Mouse (Mus musculus): ENCODE measurements around the gene Itpr3. TPM values are rescaled to one million over a fixed set of nuclear protein-coding genes. Genes with fewer than 3 reads are reported as not detected.

The Itpr3 gene
- polyA plus RNA-seq, 1 experiment from 2014 or later, result 0.73 TPM

- Histone ChIP-seq H3K27ac (ENCODE audit: low read length) (no peak overlapping the region), H3K4me2 (ENCODE audit: low read length) (no peak overlapping the region), H3K36me3 (ENCODE audit: control insufficient read depth, insufficient read depth, low read length) (peaks cover 23% of the 10 kb centered on the region), H3K4me3 (ENCODE audit: low read depth, low read length) (no peak overlapping the region), H3K27me3 (ENCODE audit: control insufficient read depth, insufficient read depth, low read depth, low read length) (no peaks in the 10 kb centered on the region), H3K9ac (ENCODE audit: low read depth, low read length) (no peak overlapping the region), H3K4me1 (ENCODE audit: control insufficient read depth, insufficient read depth, low read length) (peaks cover 12% of the 10 kb centered on the region), H3K9me3 (replicated peaks; ENCODE audit: control insufficient read depth, low read length, poor library complexity, severe bottlenecking) (no peaks in the 10 kb centered on the region)
- no peak for ATAC-seq
- WGBS, result 93% methylated on average over 9 of the region's 9 CpGs
Measured at GRCm38 (mm10) chr17:27021736-27022135, 35.4 kb upstream of the Itpr3 start.

DNA sequence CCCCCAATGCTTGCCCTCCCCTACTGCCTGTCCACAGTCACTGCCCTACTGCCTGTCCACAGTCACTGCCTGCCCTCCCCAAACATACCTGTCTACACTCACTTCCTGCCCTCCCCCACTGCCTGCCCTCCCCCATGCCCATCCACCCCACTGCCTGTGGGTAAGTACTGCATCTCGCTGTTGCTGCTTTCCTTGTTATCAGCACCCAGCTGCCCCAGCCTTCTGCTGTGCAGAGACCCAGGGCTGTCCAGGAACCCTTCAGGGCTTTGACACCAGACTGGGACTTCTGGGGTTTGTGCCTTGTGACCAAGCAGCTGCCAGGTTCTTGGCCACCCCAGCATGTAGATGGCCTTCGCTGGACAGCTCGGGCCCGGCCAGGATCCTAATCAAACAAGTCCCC is 33.8 kb upstream of the Itpr3 start:
- ATAC-seq, result no peak
- no peak overlapping the region for H3K4me3 ChIP-seq (ENCODE audit: low read depth, low read length)
- peaks cover 15% of the 10 kb centered on the region for H3K4me1 ChIP-seq (ENCODE audit: control insufficient read depth, insufficient read depth, low read length)
- no peak overlapping the region for H3K9ac ChIP-seq (ENCODE audit: low read depth, low read length)
- H3K27ac ChIP-seq (ENCODE audit: low read length), result no peak overlapping the region
- H3K4me2 ChIP-seq (ENCODE audit: low read length), result no peak overlapping the region
- WGBS, result 86% methylated on average over 4 of the region's 4 CpGs
- H3K9me3 ChIP-seq (replicated peaks; ENCODE audit: control insufficient read depth, low read length, poor library complexity, severe bottlenecking), result no peaks in the 10 kb centered on the region
- no peaks in the 10 kb centered on the region for H3K27me3 ChIP-seq (ENCODE audit: control insufficient read depth, insufficient read depth, low read depth, low read length)
- peaks cover 23% of the 10 kb centered on the region for H3K36me3 ChIP-seq (ENCODE audit: control insufficient read depth, insufficient read depth, low read length)

DNA sequence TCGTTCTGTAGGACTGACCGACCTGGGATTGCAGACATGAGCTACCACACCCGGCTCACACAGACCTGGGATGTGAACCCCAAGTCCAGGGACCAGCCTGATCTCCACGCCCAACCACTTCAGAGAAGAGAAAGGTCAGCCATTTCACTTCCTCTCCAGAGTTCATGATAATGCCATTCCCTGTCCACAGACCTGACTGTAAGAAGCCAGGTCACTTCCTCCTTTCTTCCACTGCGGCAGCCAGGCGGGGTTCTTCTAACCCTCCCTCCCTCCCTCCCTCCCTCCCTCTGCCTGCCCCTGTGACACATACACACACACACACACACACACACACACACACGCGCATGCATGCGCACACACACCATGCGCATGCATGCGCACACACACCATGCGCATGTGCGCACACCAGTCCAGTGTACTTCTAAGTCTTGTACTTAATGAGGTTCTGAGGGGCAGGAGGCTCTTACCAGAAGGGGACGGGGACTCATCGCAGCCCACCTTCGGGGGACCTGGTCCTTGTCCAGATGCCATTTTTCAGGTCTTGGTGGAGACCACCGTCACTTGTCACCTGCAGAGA is 31.7 kb upstream of the Itpr3 start:
- ATAC-seq, result no peak
- Histone ChIP-seq H3K4me3 (ENCODE audit: low read depth, low read length) (no peak overlapping the region), H3K27ac (ENCODE audit: low read length) (no peak overlapping the region), H3K4me2 (ENCODE audit: low read length) (no peak overlapping the region), H3K36me3 (ENCODE audit: control insufficient read depth, insufficient read depth, low read length) (peaks cover 20% of the 10 kb centered on the region), H3K27me3 (ENCODE audit: control insufficient read depth, insufficient read depth, low read depth, low read length) (no peaks in the 10 kb centered on the region), H3K9ac (ENCODE audit: low read depth, low read length) (no peak overlapping the region), H3K4me1 (ENCODE audit: control insufficient read depth, insufficient read depth, low read length) (peaks cover 16% of the 10 kb centered on the region), H3K9me3 (replicated peaks; ENCODE audit: control insufficient read depth, low read length, poor library complexity, severe bottlenecking) (no peaks in the 10 kb centered on the region)
- 97% methylated on average over 17 of the region's 17 CpGs for WGBS

- WGBS, result 88% methylated on average over 3 of the region's 3 CpGs
- Histone ChIP-seq H3K4me1 (ENCODE audit: control insufficient read depth, insufficient read depth, low read length) (peaks cover 16% of the 10 kb centered on the region), H3K36me3 (ENCODE audit: control insufficient read depth, insufficient read depth, low read length) (peaks cover 20% of the 10 kb centered on the region), H3K27ac (ENCODE audit: low read length) (no peak overlapping the region), H3K27me3 (ENCODE audit: control insufficient read depth, insufficient read depth, low read depth, low read length) (no peaks in the 10 kb centered on the region), H3K9ac (ENCODE audit: low read depth, low read length) (no peak overlapping the region), H3K9me3 (replicated peaks; ENCODE audit: control insufficient read depth, low read length, poor library complexity, severe bottlenecking) (no peaks in the 10 kb centered on the region), H3K4me3 (ENCODE audit: low read depth, low read length) (no peak overlapping the region), H3K4me2 (ENCODE audit: low read length) (no peak overlapping the region)
- no peak for ATAC-seq
Measured at GRCm38 (mm10) chr17:27025951-27026350, 31.2 kb upstream of the Itpr3 start.

DNA sequence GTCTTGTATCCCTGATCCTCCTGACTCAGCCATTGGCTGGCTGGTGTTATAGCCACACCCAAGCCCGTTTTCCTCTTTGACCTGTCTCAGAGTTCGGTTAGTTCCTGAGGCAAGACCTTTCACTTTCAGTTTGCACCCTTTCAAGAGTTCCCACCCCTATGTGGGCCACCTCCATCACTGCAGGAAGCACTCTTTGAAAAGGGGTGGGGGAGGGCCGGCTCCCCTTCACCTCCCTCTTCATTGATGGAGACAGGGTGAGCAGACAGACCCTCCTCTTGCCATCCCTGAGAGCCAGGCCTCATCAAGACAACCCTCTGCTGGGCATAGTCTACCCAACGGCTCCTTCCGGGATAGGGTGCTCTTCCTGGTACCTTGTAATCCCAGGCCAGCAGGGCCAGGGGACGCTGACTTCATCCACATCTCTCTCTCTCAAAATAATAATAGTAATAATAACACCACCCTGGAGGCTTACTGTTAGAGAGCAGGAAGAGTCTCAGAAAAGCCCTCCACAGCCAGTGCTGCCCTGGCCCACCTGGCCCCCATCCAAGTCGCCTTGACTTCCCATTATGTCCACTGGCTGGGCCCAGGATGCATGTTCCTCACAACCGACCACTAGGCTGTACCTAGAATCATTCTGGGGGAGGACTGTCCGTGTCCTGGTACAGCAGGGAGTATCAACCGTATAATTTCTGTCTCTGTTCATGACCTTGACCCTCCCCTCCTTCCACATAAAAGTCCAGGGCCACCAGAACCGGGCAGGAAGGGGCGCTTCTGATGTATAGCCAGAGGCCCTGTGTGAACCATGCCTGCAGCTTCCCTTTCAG is 29.4 kb upstream of the Itpr3 start:
- Histone ChIP-seq H3K9me3 (replicated peaks; ENCODE audit: control insufficient read depth, low read length, poor library complexity, severe bottlenecking) (no peaks in the 10 kb centered on the region), H3K27me3 (ENCODE audit: control insufficient read depth, insufficient read depth, low read depth, low read length) (no peaks in the 10 kb centered on the region), H3K36me3 (ENCODE audit: control insufficient read depth, insufficient read depth, low read length) (peaks cover 9% of the 10 kb centered on the region), H3K9ac (ENCODE audit: low read depth, low read length) (peak overlapping the region; percentile 90), H3K4me2 (ENCODE audit: low read length) (peak overlapping the region; percentile 56), H3K4me1 (ENCODE audit: control insufficient read depth, insufficient read depth, low read length) (peaks cover 16% of the 10 kb centered on the region), H3K4me3 (ENCODE audit: low read depth, low read length) (peak overlapping the region; percentile 63), H3K27ac (ENCODE audit: low read length) (peak overlapping the region; percentile 77)
- peak; percentile 26 for ATAC-seq
- 42% methylated on average over 12 of the region's 12 CpGs for WGBS

DNA sequence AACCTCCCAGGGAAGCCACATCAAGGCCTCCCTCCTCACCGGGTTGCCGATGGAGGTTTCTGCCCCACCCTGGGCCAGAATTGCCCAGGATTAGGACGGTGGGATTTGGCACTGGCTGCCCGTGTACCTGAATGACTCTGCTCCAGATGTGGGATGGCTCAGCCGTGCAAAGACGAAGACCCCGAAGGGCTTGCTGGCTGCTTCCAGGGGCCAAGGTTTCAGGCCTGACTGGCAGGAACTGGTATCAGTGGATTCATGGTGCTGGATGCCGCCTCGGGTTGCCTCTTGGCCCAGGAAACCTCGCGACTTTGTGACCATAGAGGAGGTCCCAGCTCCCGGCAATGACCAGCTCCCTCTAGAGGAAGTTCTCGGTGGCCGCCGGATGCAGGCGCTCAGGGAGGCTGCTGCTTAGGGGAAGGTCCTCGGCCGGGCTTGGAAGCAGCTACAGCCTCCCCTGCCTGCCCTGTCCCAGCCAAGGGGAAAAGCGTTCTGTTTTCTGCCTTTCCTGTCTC is 28.8 kb upstream of the Itpr3 start:
- no peaks in the 10 kb centered on the region for H3K27me3 ChIP-seq (ENCODE audit: control insufficient read depth, insufficient read depth, low read depth, low read length)
- peak overlapping the region; percentile 77 for H3K27ac ChIP-seq (ENCODE audit: low read length)
- no peaks in the 10 kb centered on the region for H3K9me3 ChIP-seq (replicated peaks; ENCODE audit: control insufficient read depth, low read length, poor library complexity, severe bottlenecking)
- WGBS, result under 1% methylated on average over 19 of the region's 19 CpGs
- H3K4me3 ChIP-seq (ENCODE audit: low read depth, low read length), result peak overlapping the region; percentile 63
- peak overlapping the region; percentile 90 for H3K9ac ChIP-seq (ENCODE audit: low read depth, low read length)
- peaks cover 9% of the 10 kb centered on the region for H3K36me3 ChIP-seq (ENCODE audit: control insufficient read depth, insufficient read depth, low read length)
- peak; percentile 84 for ATAC-seq
- peaks cover 16% of the 10 kb centered on the region for H3K4me1 ChIP-seq (ENCODE audit: control insufficient read depth, insufficient read depth, low read length)
- H3K4me2 ChIP-seq (ENCODE audit: low read length), result peak overlapping the region; percentile 56

GRCm38 (mm10) chr17:27028909-27029308 is 28.2 kb upstream of the Itpr3 start, which contains the start of gene Bak1:
Bak1 (minus strand) TSS chr17:27029009.
- H3K9ac ChIP-seq (ENCODE audit: low read depth, low read length), result peak within 1 kb of the TSS; percentile 90
- H3K9me3 ChIP-seq (replicated peaks; ENCODE audit: control insufficient read depth, low read length, poor library complexity, severe bottlenecking), result no peaks in the 10 kb centered on the region
- ATAC-seq, result no peak; the same call in 1 of the 2 replicates
- H3K4me2 ChIP-seq (ENCODE audit: low read length), result peak within 1 kb of the TSS; percentile 56
- peak within 1 kb of the TSS; percentile 63 for H3K4me3 ChIP-seq (ENCODE audit: low read depth, low read length)
- no peaks in the 10 kb centered on the region for H3K27me3 ChIP-seq (ENCODE audit: control insufficient read depth, insufficient read depth, low read depth, low read length)
- peaks cover 16% of the 10 kb centered on the region for H3K4me1 ChIP-seq (ENCODE audit: control insufficient read depth, insufficient read depth, low read length)
- H3K27ac ChIP-seq (ENCODE audit: low read length), result peak within 1 kb of the TSS; percentile 77
- peaks cover 9% of the 10 kb centered on the region for H3K36me3 ChIP-seq (ENCODE audit: control insufficient read depth, insufficient read depth, low read length)
- WGBS, result 60% methylated on average over 1 of the region's 4 CpGs

- Histone ChIP-seq H3K9me3 (replicated peaks; ENCODE audit: control insufficient read depth, low read length, poor library complexity, severe bottlenecking) (no peaks in the 10 kb centered on the region), H3K4me2 (ENCODE audit: low read length) (no peak overlapping the region), H3K27ac (ENCODE audit: low read length) (no peak overlapping the region), H3K27me3 (ENCODE audit: control insufficient read depth, insufficient read depth, low read depth, low read length) (no peaks in the 10 kb centered on the region), H3K4me3 (ENCODE audit: low read depth, low read length) (no peak overlapping the region), H3K4me1 (ENCODE audit: control insufficient read depth, insufficient read depth, low read length) (peaks cover 16% of the 10 kb centered on the region), H3K36me3 (ENCODE audit: control insufficient read depth, insufficient read depth, low read length) (peaks cover 9% of the 10 kb centered on the region), H3K9ac (ENCODE audit: low read depth, low read length) (no peak overlapping the region)
- no peak for ATAC-seq
- 92% methylated on average over 14 of the region's 14 CpGs for WGBS
Measured at GRCm38 (mm10) chr17:27029431-27029830, 27.7 kb upstream of the Itpr3 start.

DNA sequence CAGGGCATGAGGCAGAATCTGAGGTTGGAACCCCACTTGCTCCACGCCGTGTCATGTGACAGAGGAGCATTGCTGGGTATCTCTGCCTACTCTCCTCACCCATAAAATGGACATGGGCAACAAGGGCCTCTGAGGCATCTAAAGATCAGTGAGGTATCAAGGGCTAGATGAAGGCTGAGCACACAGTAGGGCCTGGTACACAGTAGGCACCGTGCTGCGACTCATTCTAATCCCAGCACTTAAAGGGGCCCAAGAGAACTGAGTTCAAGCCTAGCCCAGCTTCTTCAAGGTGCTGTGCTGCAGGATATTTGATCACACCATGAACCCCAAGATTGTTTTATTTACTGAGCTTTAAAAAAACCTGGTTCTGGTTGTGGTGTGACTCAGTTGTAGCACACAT is 26.2 kb upstream of the Itpr3 start:
- Histone ChIP-seq H3K4me3 (ENCODE audit: low read depth, low read length) (no peak overlapping the region), H3K27ac (ENCODE audit: low read length) (no peak overlapping the region), H3K9ac (ENCODE audit: low read depth, low read length) (no peak overlapping the region), H3K9me3 (replicated peaks; ENCODE audit: control insufficient read depth, low read length, poor library complexity, severe bottlenecking) (no peaks in the 10 kb centered on the region), H3K4me2 (ENCODE audit: low read length) (no peak overlapping the region), H3K36me3 (ENCODE audit: control insufficient read depth, insufficient read depth, low read length) (no peaks in the 10 kb centered on the region), H3K4me1 (ENCODE audit: control insufficient read depth, insufficient read depth, low read length) (peaks cover 16% of the 10 kb centered on the region), H3K27me3 (ENCODE audit: control insufficient read depth, insufficient read depth, low read depth, low read length) (no peaks in the 10 kb centered on the region; the same call in 1 of the 2 replicates)
- 93% methylated on average over 4 of the region's 4 CpGs for WGBS
- no peak for ATAC-seq

All from midbrain, embryonic 16.5 days (tissue).